In the genomic region with DNA sequence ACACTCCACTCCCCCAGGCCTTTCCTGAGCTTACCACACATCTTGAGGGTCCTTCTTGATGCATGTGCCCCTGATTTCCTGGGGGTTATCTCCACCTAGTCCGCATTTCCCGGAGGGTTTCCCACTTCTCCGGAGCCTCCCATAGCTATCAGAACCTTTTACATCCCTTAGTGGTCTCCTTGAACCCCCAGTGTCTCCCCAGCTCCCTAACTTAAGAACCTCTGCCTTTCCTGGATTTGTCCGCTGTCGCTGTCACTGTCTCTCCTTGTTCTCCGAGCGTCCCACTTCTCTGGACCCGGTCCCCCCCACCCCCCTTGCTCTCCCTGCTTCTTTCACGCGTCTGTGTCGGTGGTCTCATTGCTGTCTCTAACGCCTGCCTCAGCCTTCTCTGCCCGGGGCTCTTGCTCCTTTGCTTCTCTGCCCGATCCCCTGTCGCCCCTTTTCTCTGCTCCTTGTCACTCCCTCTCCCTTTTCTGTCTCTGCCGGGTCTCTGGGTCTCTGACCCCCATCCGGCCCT, we compare ENCODE assay signal across 8 mouse cellular contexts. TPM values are rescaled to one million over a fixed set of nuclear protein-coding genes. Genes with fewer than 3 reads are reported as not detected.
DNase-seq lines count a peak whose midpoint lies in the region; ATAC-seq and TF ChIP-seq lines count a peak whose summit lies in the region.

No protein-coding gene starts in this region.

- peaks cover 74% of the 10 kb centered on the region for H3K4me1 ChIP-seq in lung, embryonic 15.5 days
- peaks cover 75% of the 10 kb centered on the region for H3K4me1 ChIP-seq in embryonic facial prominence, embryonic 15.5 days
- peaks cover 58% of the 10 kb centered on the region for H3K4me1 ChIP-seq in limb, embryonic 14.5 days (ENCODE audit: control insufficient read depth, insufficient read depth, low read length)
- peaks cover 54% of the 10 kb centered on the region for H3K4me1 ChIP-seq in stomach, embryonic 14.5 days (ENCODE audit: control insufficient read depth, insufficient read depth, low read length)

- H3K27ac ChIP-seq in lung, embryonic 15.5 days = peak overlapping the region; percentile 84
- H3K27ac ChIP-seq in embryonic facial prominence, embryonic 15.5 days (replicated peaks) = peak overlapping the region; percentile 79
- peak overlapping the region; percentile 77 for H3K27ac ChIP-seq in limb, embryonic 14.5 days (replicated peaks; ENCODE audit: low read depth, low read length)
- peak overlapping the region; percentile 81; the same call in 1 of the 2 replicates for H3K27ac ChIP-seq in stomach, embryonic 14.5 days (ENCODE audit: low read length)

- H3K36me3 ChIP-seq in lung, embryonic 15.5 days = no peaks in the 10 kb centered on the region
- no peaks in the 10 kb centered on the region for H3K36me3 ChIP-seq in embryonic facial prominence, embryonic 15.5 days
- no peaks in the 10 kb centered on the region for H3K36me3 ChIP-seq in limb, embryonic 14.5 days (ENCODE audit: control insufficient read depth, insufficient read depth, low read length)
- H3K36me3 ChIP-seq in stomach, embryonic 14.5 days (ENCODE audit: control insufficient read depth, insufficient read depth, low read length) = no peaks in the 10 kb centered on the region

- H3K9ac ChIP-seq in lung, embryonic 15.5 days = peak overlapping the region; percentile 90
- H3K9ac ChIP-seq in embryonic facial prominence, embryonic 15.5 days = peak overlapping the region; percentile 96
- peak overlapping the region; percentile 94 for H3K9ac ChIP-seq in limb, embryonic 14.5 days (ENCODE audit: low read depth, low read length, severe bottlenecking)
- peak overlapping the region; percentile 95 for H3K9ac ChIP-seq in stomach, embryonic 14.5 days (replicated peaks; ENCODE audit: low read depth, low read length)

- no peak for TF ChIP-seq POLR2A in limb, embryonic 14.5 days (IDR thresholded peaks at IDR 0.05; ENCODE audit: borderline replicate concordance, extremely low read depth, insufficient read depth, insufficient read length)

- under 1% methylated on average over 17 of the region's 17 CpGs for WGBS in lung, embryonic 15.5 days
- WGBS in embryonic facial prominence, embryonic 15.5 days = under 1% methylated on average over 17 of the region's 17 CpGs
- WGBS in limb, embryonic 14.5 days = 1% methylated on average over 17 of the region's 17 CpGs
- 1% methylated on average over 17 of the region's 17 CpGs for WGBS in stomach, embryonic 14.5 days

- ATAC-seq in lung, embryonic 15.5 days (ENCODE audit: borderline replicate concordance, extremely low read depth, low FRiP score, low TSS enrichment) = no peak
- ATAC-seq in embryonic facial prominence, embryonic 15.5 days (ENCODE audit: insufficient number of reproducible peaks, low FRiP score, low TSS enrichment, low read depth) = no peak
- ATAC-seq in limb, embryonic 14.5 days (ENCODE audit: low FRiP score, low read depth) = no peak
- ATAC-seq in stomach, embryonic 14.5 days (ENCODE audit: insufficient number of reproducible peaks, insufficient read depth, low FRiP score, low read depth) = no peak

- intact Hi-C loops in left cerebral cortex, postnatal 25 days (cut with DNase I) = no loop called here

- peak overlapping the region; percentile 96 for H3K4me3 ChIP-seq in lung, embryonic 15.5 days
- H3K4me3 ChIP-seq in embryonic facial prominence, embryonic 15.5 days (replicated peaks) = peak overlapping the region; percentile 98
- H3K4me3 ChIP-seq in limb, embryonic 14.5 days (replicated peaks; ENCODE audit: low read length) = peak overlapping the region; percentile 94
- H3K4me3 ChIP-seq in stomach, embryonic 14.5 days (ENCODE audit: low read depth, low read length) = peak overlapping the region; percentile 94

- DNase-seq in lung, postnatal 14 days = no peak
- DNase-seq in limb, embryonic 14.5 days (ENCODE audit: low spot score) = no peak
- DNase-seq in layer of hippocampus, postnatal 36 days = no peak
- no peak for DNase-seq in left cerebral cortex, postnatal 25 days (ENCODE audit: low spot score in 2 of 2)
- no peak for DNase-seq in testis, postnatal 14 days (ENCODE audit: low spot score)

- no peaks in the 10 kb centered on the region for H3K9me3 ChIP-seq in lung, embryonic 15.5 days
- H3K9me3 ChIP-seq in embryonic facial prominence, embryonic 15.5 days (replicated peaks) = no peaks in the 10 kb centered on the region
- H3K9me3 ChIP-seq in limb, embryonic 14.5 days (ENCODE audit: control insufficient read depth, low read length) = no peaks in the 10 kb centered on the region
- no peaks in the 10 kb centered on the region for H3K9me3 ChIP-seq in stomach, embryonic 14.5 days (ENCODE audit: control insufficient read depth, low read depth, low read length)

- no peaks in the 10 kb centered on the region for H3K27me3 ChIP-seq in lung, embryonic 15.5 days
- no peaks in the 10 kb centered on the region for H3K27me3 ChIP-seq in embryonic facial prominence, embryonic 15.5 days
- H3K27me3 ChIP-seq in limb, embryonic 14.5 days (ENCODE audit: control insufficient read depth, insufficient read depth, low read length) = no peaks in the 10 kb centered on the region
- no peaks in the 10 kb centered on the region for H3K27me3 ChIP-seq in stomach, embryonic 14.5 days (ENCODE audit: control insufficient read depth, insufficient read depth, low read length)

- peak overlapping the region; percentile 89 for H3K4me2 ChIP-seq in lung, embryonic 15.5 days
- peak overlapping the region; percentile 80 for H3K4me2 ChIP-seq in embryonic facial prominence, embryonic 15.5 days (replicated peaks)
- peak overlapping the region; percentile 85 for H3K4me2 ChIP-seq in limb, embryonic 14.5 days (replicated peaks; ENCODE audit: low read depth, low read length, severe bottlenecking)
- H3K4me2 ChIP-seq in stomach, embryonic 14.5 days (replicated peaks; ENCODE audit: low read depth, low read length) = peak overlapping the region; percentile 61

RNA-seq across cellular contexts. Expression of gene Myl9, which starts 53.6 kb away (rescaled TPM):
- 443 and 454 TPM in 2 replicates for polyA plus RNA-seq in lung, embryonic 15.5 days (2015; fragmentation: Nextera tagmentation; extraction: Ambion mirVana)
- polyA plus RNA-seq in embryonic facial prominence, embryonic 15.5 days (2015; fragmentation: Nextera tagmentation; extraction: Ambion mirVana) = 245 and 251 TPM in 2 replicates
- polyA plus RNA-seq in limb, embryonic 14.5 days (2012; rRNA removed) = 127 and 152 TPM in 2 replicates
- polyA plus RNA-seq in limb, embryonic 14.5 days (2014; fragmentation: Nextera tagmentation; extraction: Ambion mirVana) = 257 and 269 TPM in 2 replicates
- 1,732 and 1,736 TPM in 2 replicates for polyA plus RNA-seq in stomach, embryonic 14.5 days (2014; fragmentation: Nextera tagmentation; extraction: Ambion mirVana)
- total RNA-seq in layer of hippocampus, postnatal 36 days (2021) = 10 to 100 TPM; 16.3 to 17.0 TPM
- total RNA-seq in left cerebral cortex, postnatal 25 days (2021) = 10 to 100 TPM; 14.7 to 16.1 TPM
